Mouse (Mus musculus): Measurements from ENCODE around the gene Szt2. TPM values are rescaled to one million over a fixed set of nuclear protein-coding genes. Genes with fewer than 3 reads are reported as not detected.

Szt2 gene
- polyA plus RNA-seq, 1 experiment from 2014 or later = 8.6 TPM

DNA sequence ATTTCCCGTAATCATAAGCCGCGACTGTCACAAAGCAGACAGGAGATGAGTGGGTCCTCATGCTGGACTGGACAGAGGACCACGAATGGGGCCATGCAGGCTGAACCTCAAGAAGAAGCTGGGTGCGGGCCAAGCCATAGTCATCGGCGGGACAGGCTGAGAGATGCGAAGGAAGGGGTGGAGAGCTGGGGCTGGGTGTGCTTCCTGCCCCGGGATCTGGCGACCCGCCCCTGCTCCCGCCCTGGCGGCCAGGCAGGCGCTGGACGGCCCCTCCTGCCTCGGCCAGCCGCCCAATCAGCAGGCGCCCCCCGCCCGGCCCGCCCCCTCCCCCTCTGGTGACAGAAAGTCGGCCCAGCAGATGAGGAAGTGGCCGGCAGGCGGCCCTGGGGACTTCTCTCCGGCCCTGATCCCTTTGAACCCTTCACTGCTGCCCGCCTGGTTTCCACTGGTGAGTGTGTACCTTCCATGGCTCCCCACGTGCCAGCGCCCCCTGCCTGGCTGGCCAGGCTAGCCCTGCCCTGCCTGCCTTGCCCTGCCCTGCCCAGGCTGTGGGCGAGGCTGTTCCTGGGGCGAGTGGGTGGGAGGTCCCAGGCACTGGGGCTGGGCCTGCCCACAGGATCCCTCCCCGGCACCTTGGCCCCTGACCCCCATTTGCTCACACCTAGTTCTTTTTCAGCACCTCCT, 18.8 kb upstream of the Szt2 start, which contains the start of gene Elovl1:
Elovl1 (plus strand) TSS at position 326 of the 684 bp plus-strand sequence.
- Histone ChIP-seq H3K36me3 (peaks cover 39% of the 10 kb centered on the region), H3K9me3 (no peaks in the 10 kb centered on the region), H3K4me1 (peaks cover 35% of the 10 kb centered on the region), H3K27ac (peak within 1 kb of the TSS; percentile 95), H3K27me3 (ENCODE audit: insufficient read depth, poor library complexity, severe bottlenecking) (no peaks in the 10 kb centered on the region), H3K4me3 (peak within 1 kb of the TSS; percentile 78)
- peak; percentile 96 for DNase-seq (ENCODE audit: low spot score)
- under 1% methylated on average over 26 of the region's 31 CpGs for WGBS

DNA sequence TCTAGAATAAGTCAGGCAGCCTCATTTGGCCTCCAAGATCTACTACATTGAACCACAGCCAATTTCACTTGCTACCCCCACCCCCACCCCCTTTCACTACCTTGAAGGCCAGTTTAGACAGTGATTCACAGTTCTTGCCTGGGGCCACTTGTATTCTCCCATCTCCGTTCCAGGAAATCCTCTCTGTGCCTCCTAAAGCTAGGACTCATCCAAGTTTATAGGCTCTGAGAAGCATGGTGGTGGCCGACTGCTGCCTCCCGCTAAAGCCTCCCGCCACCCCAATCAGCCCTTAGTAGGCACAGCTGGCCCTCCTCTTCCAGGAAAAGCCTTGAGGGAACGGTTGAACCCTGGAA, 18.3 kb upstream of the Szt2 start:
- H3K36me3 ChIP-seq = peaks cover 34% of the 10 kb centered on the region
- 3% methylated on average over 5 of the region's 5 CpGs for WGBS

DNA sequence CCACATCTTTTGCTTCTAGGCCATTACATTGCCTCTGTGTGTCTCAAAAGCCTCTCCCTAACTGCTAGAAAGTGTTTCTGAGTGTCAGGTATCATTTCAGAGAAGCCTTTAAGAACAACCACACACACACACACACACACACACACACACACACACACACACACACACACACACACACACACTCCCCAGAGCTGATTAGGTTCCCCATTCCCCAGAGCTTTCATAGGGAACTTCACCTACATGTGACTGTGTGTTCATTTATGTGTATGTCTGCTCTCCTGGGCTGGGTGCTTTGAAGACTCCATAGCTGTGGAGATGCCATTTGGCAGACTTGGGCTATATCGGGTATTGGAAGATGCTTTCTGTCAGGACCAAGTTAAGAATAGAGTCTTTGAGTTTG, 16.3 kb upstream of the Szt2 start:
- Histone ChIP-seq H3K4me1 (peaks cover 34% of the 10 kb centered on the region), H3K27ac (no peak overlapping the region), H3K9me3 (no peaks in the 10 kb centered on the region), H3K4me3 (no peak overlapping the region), H3K36me3 (peaks cover 28% of the 10 kb centered on the region), H3K27me3 (ENCODE audit: insufficient read depth, poor library complexity, severe bottlenecking) (no peaks in the 10 kb centered on the region)
- no peak for DNase-seq (ENCODE audit: low spot score)
- 74% methylated on average over 1 of the region's 1 CpGs for WGBS

More for the DNA sequence above, 18.3 kb upstream of the Szt2 start:
- Histone ChIP-seq H3K4me3 (peak overlapping the region; percentile 78), H3K27me3 (ENCODE audit: insufficient read depth, poor library complexity, severe bottlenecking) (no peaks in the 10 kb centered on the region), H3K4me1 (peaks cover 35% of the 10 kb centered on the region), H3K9me3 (no peaks in the 10 kb centered on the region), H3K27ac (peak overlapping the region; percentile 95)
- no peak for DNase-seq (ENCODE audit: low spot score)

DNA sequence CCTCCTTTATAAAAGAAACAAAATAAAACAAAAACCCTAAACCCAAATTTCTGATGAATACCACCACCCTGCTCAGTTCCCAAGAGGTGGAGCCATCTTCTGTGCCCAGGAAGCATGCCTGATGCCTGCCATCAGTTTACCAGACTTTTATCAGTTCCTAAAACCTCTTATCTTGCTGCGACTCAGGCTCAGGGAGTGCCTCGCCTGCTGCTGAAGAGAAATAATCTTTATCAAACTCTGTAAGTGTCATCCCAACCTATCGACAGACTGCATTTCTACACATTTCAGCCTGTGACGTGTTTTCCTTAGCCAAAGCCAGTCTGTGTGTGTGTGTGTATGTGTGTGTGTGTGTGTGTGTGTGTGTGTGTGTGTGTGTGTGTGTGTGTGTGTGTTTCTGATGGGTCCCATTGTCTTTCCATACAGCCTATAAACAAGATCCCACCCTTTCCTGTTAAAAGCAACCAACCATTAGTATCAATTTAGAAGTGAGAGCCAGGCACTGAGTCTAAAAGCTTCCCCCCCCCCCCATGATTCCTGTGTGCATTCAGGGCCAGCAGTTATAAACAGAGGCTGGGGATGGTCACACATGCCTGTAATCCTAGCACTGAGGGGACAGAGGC, 15.6 kb upstream of the Szt2 start:
- no peak overlapping the region for H3K27ac ChIP-seq
- 30% methylated on average over 4 of the region's 4 CpGs for WGBS
- no peak for DNase-seq (ENCODE audit: low spot score)
- no peak overlapping the region for H3K4me3 ChIP-seq
- peaks cover 27% of the 10 kb centered on the region for H3K4me1 ChIP-seq
- peaks cover 34% of the 10 kb centered on the region for H3K36me3 ChIP-seq
- H3K27me3 ChIP-seq (ENCODE audit: insufficient read depth, poor library complexity, severe bottlenecking) = no peaks in the 10 kb centered on the region
- no peaks in the 10 kb centered on the region for H3K9me3 ChIP-seq

DNA sequence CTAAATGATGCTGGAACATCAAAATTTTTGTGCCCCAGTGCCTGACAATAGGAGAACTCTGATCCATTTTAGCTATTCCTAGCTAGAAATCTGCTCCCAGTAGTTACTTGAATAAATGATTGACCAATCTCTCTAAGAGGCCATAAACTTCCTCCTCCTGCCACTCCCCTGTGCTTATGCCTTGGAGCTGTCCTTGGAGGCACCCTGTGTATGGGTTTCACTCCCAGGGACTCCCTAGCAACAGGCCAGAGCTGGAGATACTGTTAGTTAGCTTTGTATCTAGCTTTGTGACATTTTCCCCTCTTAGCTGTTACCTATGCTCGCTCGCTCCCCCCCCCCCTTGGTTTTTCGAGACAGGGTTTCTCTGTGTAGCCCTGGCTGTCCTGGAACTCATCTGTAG, 12.3 kb upstream of the Szt2 start:
- Histone ChIP-seq H3K9me3 (no peaks in the 10 kb centered on the region), H3K27ac (no peak overlapping the region), H3K4me1 (no peaks in the 10 kb centered on the region), H3K4me3 (no peak overlapping the region), H3K36me3 (peaks cover 62% of the 10 kb centered on the region), H3K27me3 (ENCODE audit: insufficient read depth, poor library complexity, severe bottlenecking) (no peaks in the 10 kb centered on the region)
- DNase-seq (ENCODE audit: low spot score) = no peak
- WGBS = 93% methylated on average over 3 of the region's 3 CpGs

DNA sequence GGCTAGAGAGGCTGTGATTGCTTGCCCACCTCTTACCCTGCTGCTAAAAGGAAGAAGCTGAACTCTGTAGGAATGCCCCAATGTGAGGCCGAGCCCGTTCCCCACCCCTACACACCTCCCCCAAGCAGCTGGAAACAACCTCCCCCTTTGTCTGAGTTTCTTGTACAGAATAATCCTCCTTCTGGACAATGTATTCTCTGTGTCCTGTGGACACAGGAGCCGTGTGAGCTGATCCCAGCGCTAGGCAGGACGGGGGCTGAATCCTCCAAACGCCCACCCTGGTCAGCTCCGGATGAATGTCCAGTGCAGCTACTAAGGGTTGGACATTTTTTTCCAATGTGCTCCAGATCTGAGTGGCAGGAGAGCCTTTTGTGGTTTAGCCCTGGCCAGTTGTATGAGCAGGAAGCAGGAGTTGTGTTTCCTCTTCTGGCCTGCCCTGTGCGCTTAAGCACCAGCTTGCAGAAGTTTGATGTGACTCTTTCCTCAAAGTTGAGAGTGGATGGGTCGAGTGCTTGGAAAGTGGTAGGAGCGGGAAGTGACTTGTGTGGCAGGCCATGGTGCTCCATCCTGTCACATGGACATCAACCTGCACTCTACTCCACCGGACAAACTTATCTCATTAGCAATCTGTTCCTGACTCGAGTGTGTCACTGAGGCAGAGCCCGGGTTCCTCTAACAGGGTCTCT, 8.2 kb upstream of the Szt2 start:
- Histone ChIP-seq H3K27ac (no peak overlapping the region), H3K36me3 (peaks cover 90% of the 10 kb centered on the region), H3K4me3 (no peak overlapping the region), H3K4me1 (no peaks in the 10 kb centered on the region), H3K9me3 (no peaks in the 10 kb centered on the region), H3K27me3 (ENCODE audit: insufficient read depth, poor library complexity, severe bottlenecking) (no peaks in the 10 kb centered on the region)
- WGBS = 83% methylated on average over 13 of the region's 13 CpGs
- DNase-seq (ENCODE audit: low spot score) = no peak

DNA sequence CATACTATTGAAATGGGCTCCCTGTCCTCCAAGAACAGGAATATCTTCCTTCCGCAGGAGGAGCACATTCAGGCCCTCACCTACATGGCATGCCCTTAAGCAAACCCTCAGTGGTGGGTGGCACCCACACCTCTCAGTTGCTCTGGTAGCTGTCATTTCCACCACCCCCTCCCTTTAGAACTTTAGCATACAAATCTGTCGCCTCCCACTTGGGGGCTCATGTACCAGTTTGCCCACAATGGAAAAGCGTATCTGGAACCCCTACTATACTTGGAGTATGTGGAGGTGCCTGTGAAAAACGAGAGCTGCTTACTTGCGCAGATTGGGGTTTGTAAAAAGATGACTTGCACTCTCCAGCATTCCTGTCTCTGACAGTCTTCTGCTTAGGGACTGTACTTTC, 7.3 kb upstream of the Szt2 start:
- Histone ChIP-seq H3K4me3 (no peak overlapping the region), H3K27me3 (ENCODE audit: insufficient read depth, poor library complexity, severe bottlenecking) (no peaks in the 10 kb centered on the region), H3K9me3 (no peaks in the 10 kb centered on the region), H3K27ac (no peak overlapping the region), H3K4me1 (no peaks in the 10 kb centered on the region), H3K36me3 (peaks cover 94% of the 10 kb centered on the region)
- no peak for DNase-seq (ENCODE audit: low spot score)
- WGBS = 89% methylated on average over 5 of the region's 5 CpGs

DNA sequence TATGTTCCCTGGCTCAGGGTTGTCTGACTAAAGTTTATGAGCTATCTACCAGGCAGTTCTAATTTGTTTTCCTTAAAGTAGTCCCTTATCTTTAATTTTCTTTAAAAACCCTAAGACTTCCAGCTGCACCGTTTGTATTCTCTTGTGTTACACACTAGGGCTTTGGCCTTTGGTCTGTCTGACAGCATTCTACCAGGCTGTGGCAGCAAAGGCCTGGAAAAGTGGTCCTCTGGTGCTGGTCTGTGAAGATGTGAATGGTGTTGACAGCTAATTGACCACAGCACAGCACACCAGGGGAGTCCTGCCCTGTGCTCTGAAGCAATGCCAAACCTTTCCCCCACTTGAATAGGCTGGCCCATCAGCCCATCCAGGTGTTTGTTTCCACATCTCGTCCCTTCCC, 6.7 kb upstream of the Szt2 start:
- DNase-seq (ENCODE audit: low spot score) = no peak
- no peak overlapping the region for H3K27ac ChIP-seq
- no peaks in the 10 kb centered on the region for H3K27me3 ChIP-seq (ENCODE audit: insufficient read depth, poor library complexity, severe bottlenecking)
- H3K4me1 ChIP-seq = no peaks in the 10 kb centered on the region
- 74% methylated on average over 2 of the region's 2 CpGs for WGBS
- H3K4me3 ChIP-seq = no peak overlapping the region
- H3K36me3 ChIP-seq = peaks cover 90% of the 10 kb centered on the region
- no peaks in the 10 kb centered on the region for H3K9me3 ChIP-seq

DNA sequence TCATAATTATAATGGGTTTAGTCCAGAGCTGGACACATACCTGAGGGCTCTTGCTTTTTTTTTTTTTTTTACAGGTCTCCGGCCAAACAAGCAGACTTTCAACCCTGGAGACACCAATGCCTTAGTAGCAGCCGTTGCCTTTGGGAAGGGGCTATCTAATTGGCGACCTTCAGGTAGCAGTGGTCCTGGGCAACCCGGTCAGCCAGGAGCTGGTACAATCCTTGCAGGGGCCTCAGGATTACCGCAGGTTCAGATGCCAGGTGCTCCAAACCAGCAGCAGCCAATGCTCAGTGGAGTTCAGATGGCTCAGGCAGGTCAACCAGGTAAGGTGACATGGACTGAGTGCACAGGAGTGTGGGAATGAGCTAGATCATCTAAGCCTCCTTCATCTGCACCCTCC, 4.5 kb upstream of the Szt2 start:
- Histone ChIP-seq H3K36me3 (peaks cover 69% of the 10 kb centered on the region), H3K27me3 (ENCODE audit: insufficient read depth, poor library complexity, severe bottlenecking) (no peaks in the 10 kb centered on the region), H3K4me1 (peaks cover 10% of the 10 kb centered on the region), H3K9me3 (no peaks in the 10 kb centered on the region), H3K27ac (no peak overlapping the region), H3K4me3 (no peak overlapping the region)
- DNase-seq (ENCODE audit: low spot score) = no peak
- WGBS = 93% methylated on average over 5 of the region's 5 CpGs

DNA sequence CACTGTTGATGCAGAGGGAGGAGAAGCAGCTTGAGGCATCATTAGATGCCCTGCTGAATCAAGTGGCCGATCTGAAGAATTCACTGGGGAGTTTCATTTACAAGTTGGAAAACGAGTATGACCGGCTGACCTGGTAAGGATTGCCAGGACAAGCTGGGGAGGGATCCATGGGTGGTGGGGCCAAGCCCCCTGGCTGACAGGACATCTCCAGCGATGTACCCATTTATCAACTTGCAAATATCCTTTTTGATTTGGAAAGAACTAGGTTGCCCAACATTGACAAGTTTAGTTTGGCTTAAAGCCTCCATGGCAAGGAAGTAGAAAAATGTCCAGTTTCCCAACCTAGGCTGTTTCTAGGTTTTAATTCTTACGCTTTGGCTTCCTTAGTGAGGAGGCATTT, 1.8 kb upstream of the Szt2 start:
- no peaks in the 10 kb centered on the region for H3K27me3 ChIP-seq (ENCODE audit: insufficient read depth, poor library complexity, severe bottlenecking)
- no peak overlapping the region for H3K27ac ChIP-seq
- 87% methylated on average over 5 of the region's 5 CpGs for WGBS
- H3K4me1 ChIP-seq = peaks cover 16% of the 10 kb centered on the region
- H3K36me3 ChIP-seq = peaks cover 49% of the 10 kb centered on the region
- no peaks in the 10 kb centered on the region for H3K9me3 ChIP-seq
- H3K4me3 ChIP-seq = no peak overlapping the region
- no peak for DNase-seq (ENCODE audit: low spot score)

DNA sequence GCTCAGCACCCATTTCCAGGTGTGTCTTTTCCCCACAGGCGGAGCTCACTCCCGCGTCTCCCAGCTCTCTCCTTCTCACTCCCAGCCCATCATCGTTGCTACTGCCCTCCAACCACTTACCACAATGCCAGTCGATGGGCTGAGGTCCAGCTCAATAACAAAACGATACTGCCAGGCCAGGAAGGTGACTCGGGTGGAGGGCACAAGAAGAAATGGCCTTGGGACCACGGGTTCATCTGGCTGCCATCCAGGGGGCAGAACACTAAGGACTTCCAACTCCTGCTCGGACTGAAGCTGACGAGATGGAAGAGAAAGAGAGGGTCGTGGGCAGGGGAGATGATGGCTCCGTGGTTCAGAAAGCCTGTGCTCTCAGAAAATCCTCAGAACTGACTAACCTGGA, 6.4 kb downstream of the Szt2 start:
- DNase-seq (ENCODE audit: low spot score) = no peak
- Histone ChIP-seq H3K36me3 (peaks cover 71% of the 10 kb centered on the region), H3K4me1 (no peaks in the 10 kb centered on the region), H3K9me3 (no peaks in the 10 kb centered on the region), H3K4me3 (no peak overlapping the region), H3K27ac (no peak overlapping the region), H3K27me3 (ENCODE audit: insufficient read depth, poor library complexity, severe bottlenecking) (no peaks in the 10 kb centered on the region)
- 93% methylated on average over 12 of the region's 12 CpGs for WGBS

DNA sequence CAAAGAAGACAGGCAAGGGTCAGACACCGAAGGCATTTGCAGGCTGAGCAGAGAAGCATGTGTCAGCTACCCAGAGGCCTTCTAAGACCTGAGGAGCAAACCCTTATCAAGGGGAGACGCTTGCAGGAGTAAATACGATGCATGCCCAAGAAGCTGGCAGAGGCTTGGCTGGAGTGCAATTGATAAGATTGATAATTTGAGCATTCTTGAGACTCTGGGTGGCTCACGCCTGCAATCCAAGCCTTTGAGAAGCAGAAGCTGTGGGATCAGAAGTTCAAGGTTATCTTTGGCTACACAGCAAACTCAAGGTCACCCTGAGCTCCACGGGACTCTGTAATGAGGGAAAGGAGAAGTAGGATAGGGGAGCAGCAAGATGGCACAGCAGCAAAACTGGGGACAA, 7.2 kb downstream of the Szt2 start:
- Histone ChIP-seq H3K4me3 (no peak overlapping the region), H3K4me1 (no peaks in the 10 kb centered on the region), H3K27ac (peak overlapping the region; percentile 8; the same call in 1 of the 2 replicates), H3K27me3 (ENCODE audit: insufficient read depth, poor library complexity, severe bottlenecking) (no peaks in the 10 kb centered on the region), H3K9me3 (no peaks in the 10 kb centered on the region), H3K36me3 (peaks cover 79% of the 10 kb centered on the region)
- DNase-seq (ENCODE audit: low spot score) = no peak
- WGBS = 80% methylated on average over 5 of the region's 5 CpGs

DNA sequence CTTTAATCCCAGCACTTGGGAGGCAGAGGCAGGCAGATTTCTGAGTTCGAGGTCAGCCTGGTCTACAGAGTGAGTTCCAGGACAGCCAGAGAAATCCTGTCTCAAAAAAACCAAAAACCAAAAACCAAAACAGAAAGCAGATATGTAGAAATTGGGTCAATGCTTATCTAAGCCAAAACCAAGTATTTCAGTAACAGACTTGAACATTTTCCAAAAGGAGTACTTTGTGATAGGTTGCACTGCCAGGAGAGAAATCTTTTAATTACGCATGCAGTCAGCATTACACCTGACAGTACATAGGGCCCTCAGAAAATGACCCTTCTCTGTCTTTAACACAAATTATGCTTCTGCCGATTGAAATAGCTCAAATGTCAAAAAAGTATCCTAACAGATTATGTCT, 7.7 kb downstream of the Szt2 start:
- no peak overlapping the region for H3K27ac ChIP-seq
- H3K4me1 ChIP-seq = no peaks in the 10 kb centered on the region
- H3K4me3 ChIP-seq = no peak overlapping the region
- DNase-seq (ENCODE audit: low spot score) = no peak
- no peaks in the 10 kb centered on the region for H3K27me3 ChIP-seq (ENCODE audit: insufficient read depth, poor library complexity, severe bottlenecking)
- no peaks in the 10 kb centered on the region for H3K9me3 ChIP-seq
- 93% methylated on average over 3 of the region's 3 CpGs for WGBS
- H3K36me3 ChIP-seq = peaks cover 84% of the 10 kb centered on the region

Measured in heart, embryonic 10.5 days (tissue).